Mouse (Mus musculus): ENCODE data around the gene Tapbpl. TPM values are rescaled to one million over a fixed set of nuclear protein-coding genes. Genes with fewer than 3 reads are reported as not detected.
A peak's percentile ranks its signal among the peaks of the same experiment; 100 is the strongest.

Tapbpl gene
- polyA plus RNA-seq, 1 experiment from 2014 or later, result 2.1 TPM

- no peaks in the 10 kb centered on the region for H3K27me3 ChIP-seq (ENCODE audit: poor library complexity, severe bottlenecking)
- H3K9me3 ChIP-seq, result no peaks in the 10 kb centered on the region
- peak overlapping the region; percentile 77 for H3K4me3 ChIP-seq
- H3K4me1 ChIP-seq, result peaks cover 21% of the 10 kb centered on the region
- H3K36me3 ChIP-seq (replicated peaks), result peaks cover 67% of the 10 kb centered on the region
- no peak for DNase-seq (ENCODE audit: extremely low spot score, low spot score)
- peak overlapping the region; percentile 99 for H3K27ac ChIP-seq
Measured at GRCm38 (mm10) chr6:125190816-125191215, 40.8 kb downstream of the Tapbpl start.

- Histone ChIP-seq H3K9me3 (no peaks in the 10 kb centered on the region), H3K27ac (no peak overlapping the region), H3K4me3 (no peak overlapping the region), H3K36me3 (replicated peaks) (peaks cover 88% of the 10 kb centered on the region), H3K4me1 (peaks cover 6% of the 10 kb centered on the region; the same call in 1 of the 2 replicates), H3K27me3 (ENCODE audit: poor library complexity, severe bottlenecking) (no peaks in the 10 kb centered on the region)
- WGBS, result 94% methylated on average over 10 of the region's 10 CpGs
- no peak for DNase-seq (ENCODE audit: extremely low spot score, low spot score)
Measured at GRCm38 (mm10) chr6:125186203-125186602, 45.5 kb downstream of the Tapbpl start.

- Histone ChIP-seq H3K4me3 (no peak overlapping the region), H3K36me3 (replicated peaks) (peaks cover 100% of the 10 kb centered on the region), H3K27ac (no peak overlapping the region), H3K9me3 (no peaks in the 10 kb centered on the region), H3K4me1 (no peaks in the 10 kb centered on the region), H3K27me3 (ENCODE audit: poor library complexity, severe bottlenecking) (no peaks in the 10 kb centered on the region)
- DNase-seq (ENCODE audit: extremely low spot score, low spot score), result no peak
- WGBS, result 90% methylated on average over 5 of the region's 5 CpGs
Measured at GRCm38 (mm10) chr6:125182133-125182532, 49.5 kb downstream of the Tapbpl start.

DNA sequence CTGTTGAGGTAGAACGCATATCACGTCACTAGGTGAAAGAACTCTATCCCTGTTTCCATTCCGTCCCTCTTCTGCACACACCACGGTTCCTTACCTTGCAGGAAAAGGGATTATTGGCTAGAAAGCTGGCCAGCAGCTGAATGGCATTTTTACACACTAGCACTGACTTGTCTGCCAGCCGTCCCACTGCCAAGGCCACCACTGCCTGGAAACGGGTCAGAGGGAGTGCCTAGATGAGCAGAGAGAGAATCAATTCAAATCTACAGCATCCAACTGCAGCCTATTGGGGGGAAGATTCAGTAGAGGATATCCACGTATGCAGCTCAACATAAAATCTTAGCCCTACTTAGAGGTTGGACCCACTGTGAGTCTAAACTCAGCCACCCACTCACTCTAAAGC lies 52.1 kb downstream of the Tapbpl start:
- H3K36me3 ChIP-seq (replicated peaks), result peaks cover 100% of the 10 kb centered on the region

GRCm38 (mm10) chr6:125175469-125175868 lies 56.2 kb downstream of the Tapbpl start:
- no peaks in the 10 kb centered on the region for H3K27me3 ChIP-seq (ENCODE audit: poor library complexity, severe bottlenecking)
- peaks cover 100% of the 10 kb centered on the region for H3K36me3 ChIP-seq (replicated peaks)
- no peak for DNase-seq (ENCODE audit: extremely low spot score, low spot score)
- 90% methylated on average over 5 of the region's 5 CpGs for WGBS
- no peak overlapping the region for H3K4me3 ChIP-seq
- no peaks in the 10 kb centered on the region for H3K4me1 ChIP-seq
- H3K9me3 ChIP-seq, result no peaks in the 10 kb centered on the region
- no peak overlapping the region for H3K27ac ChIP-seq

More for the DNA sequence above, 52.1 kb downstream of the Tapbpl start:
- Histone ChIP-seq H3K27me3 (ENCODE audit: poor library complexity, severe bottlenecking) (no peaks in the 10 kb centered on the region), H3K4me3 (no peak overlapping the region), H3K9me3 (no peaks in the 10 kb centered on the region), H3K27ac (no peak overlapping the region), H3K4me1 (no peaks in the 10 kb centered on the region)
- DNase-seq (ENCODE audit: extremely low spot score, low spot score), result no peak
- 93% methylated on average over 7 of the region's 7 CpGs for WGBS

Small RNA genes within 50 kb of the gene (microRNA-seq; reads per million reads assigned to microRNA genes)
- gene Mir3098 (3.0 reads per million, percentile 2 among the genes with 10 or more reads in this experiment), gene Mir8113 (not detected)

Other genes with a start within 250 kb of the Tapbpl start
- 1.4 and 1.7 TPM in 2 replicates for gene Pianp, start 235.2 kb downstream of the Tapbpl start, polyA plus RNA-seq (2016; fragmentation: Nextera tagmentation; extraction: Ambion mirVana)
- gene Zfp384, start 222.7 kb downstream of the Tapbpl start, polyA plus RNA-seq (2016; fragmentation: Nextera tagmentation; extraction: Ambion mirVana), result 8.2 and 12.1 TPM in 2 replicates
- gene Ing4, start 192.1 kb downstream of the Tapbpl start, polyA plus RNA-seq (2016; fragmentation: Nextera tagmentation; extraction: Ambion mirVana), result 117 and 121 TPM in 2 replicates
- 12.8 and 12.9 TPM in 2 replicates for gene Acrbp, start 182.2 kb downstream of the Tapbpl start, polyA plus RNA-seq (2016; fragmentation: Nextera tagmentation; extraction: Ambion mirVana)
- 0.22 and 0.30 TPM in 2 replicates for gene Lpar5, start 163.9 kb downstream of the Tapbpl start, polyA plus RNA-seq (2016; fragmentation: Nextera tagmentation; extraction: Ambion mirVana)
- 91.0 and 99.4 TPM in 2 replicates for gene Chd4, start 135.9 kb downstream of the Tapbpl start, polyA plus RNA-seq (2016; fragmentation: Nextera tagmentation; extraction: Ambion mirVana)
- gene Nop2, start 100.0 kb downstream of the Tapbpl start, polyA plus RNA-seq (2016; fragmentation: Nextera tagmentation; extraction: Ambion mirVana), result 101 and 103 TPM in 2 replicates
- gene Iffo1, start 86.6 kb downstream of the Tapbpl start, polyA plus RNA-seq (2016; fragmentation: Nextera tagmentation; extraction: Ambion mirVana), result 9.2 and 10.0 TPM in 2 replicates
- 3,225 and 3,313 TPM in 2 replicates for gene Gapdh, start 65.4 kb downstream of the Tapbpl start, polyA plus RNA-seq (2016; fragmentation: Nextera tagmentation; extraction: Ambion mirVana)
- 271 and 274 TPM in 2 replicates for gene Ncapd2, start 40.2 kb downstream of the Tapbpl start, polyA plus RNA-seq (2016; fragmentation: Nextera tagmentation; extraction: Ambion mirVana)
- 232 and 239 TPM in 2 replicates for gene Mrpl51, start 40.1 kb downstream of the Tapbpl start, polyA plus RNA-seq (2016; fragmentation: Nextera tagmentation; extraction: Ambion mirVana)
- gene Vamp1, start 16.3 kb downstream of the Tapbpl start, polyA plus RNA-seq (2016; fragmentation: Nextera tagmentation; extraction: Ambion mirVana), result 3.8 and 4.7 TPM in 2 replicates
- 1.1 and 1.7 TPM in 2 replicates for gene Cd27, start 5.2 kb upstream of the Tapbpl start, polyA plus RNA-seq (2016; fragmentation: Nextera tagmentation; extraction: Ambion mirVana)
- 0.12 TPM in 1 of 2 replicates, not detected in the other for gene Tuba3a, start 54.2 kb upstream of the Tapbpl start, polyA plus RNA-seq (2016; fragmentation: Nextera tagmentation; extraction: Ambion mirVana)
- 16.1 and 17.2 TPM in 2 replicates for gene Ltbr, start 82.0 kb upstream of the Tapbpl start, polyA plus RNA-seq (2016; fragmentation: Nextera tagmentation; extraction: Ambion mirVana)
- 0.20 and 0.30 TPM in 2 replicates for gene Scnn1a, start 88.8 kb upstream of the Tapbpl start, polyA plus RNA-seq (2016; fragmentation: Nextera tagmentation; extraction: Ambion mirVana)
- gene Tnfrsf1a, start 117.5 kb upstream of the Tapbpl start, polyA plus RNA-seq (2016; fragmentation: Nextera tagmentation; extraction: Ambion mirVana), result 24.1 and 24.4 TPM in 2 replicates
- 0.07 TPM in 2 replicates for gene Plekhg6, start 148.9 kb upstream of the Tapbpl start, polyA plus RNA-seq (2016; fragmentation: Nextera tagmentation; extraction: Ambion mirVana)

Measured in forebrain, embryonic 10.5 days (tissue).